Mouse (Mus musculus): ENCODE data around the gene Rundc3a.

DNA sequence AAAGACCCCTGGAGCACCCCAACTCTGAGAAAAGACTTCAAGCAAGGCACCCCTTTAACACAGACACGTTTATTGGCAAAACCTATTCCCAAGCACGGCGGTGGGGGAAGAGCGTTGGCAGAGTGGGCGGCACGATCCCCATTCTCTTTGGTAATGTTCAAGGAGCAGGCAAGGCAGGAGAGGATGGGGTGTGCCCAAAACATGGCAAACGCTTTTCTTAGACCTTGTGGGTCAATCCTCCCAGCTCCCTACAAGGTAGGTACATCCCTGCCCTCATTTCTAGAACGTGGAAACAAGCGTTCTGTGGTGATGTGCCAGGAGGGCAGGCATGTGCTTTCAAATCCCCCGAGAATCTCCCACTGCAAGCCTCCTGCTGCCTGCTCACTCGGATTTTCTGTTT, 44.4 kb upstream of the Rundc3a start:
- no peak for TF ChIP-seq CTCF (IDR thresholded peaks at IDR 0.05; ENCODE audit: insufficient read depth, low read length)
- no peak for TF ChIP-seq POLR2A (IDR thresholded peaks at IDR 0.05; ENCODE audit: borderline replicate concordance, extremely low read depth, low read depth, low read length)

All from lung, adult 2 months (tissue).